Mouse (Mus musculus) myocyte (in vitro differentiated cells): ENCODE data around the gene Mcm5. TPM values are rescaled to one million over a fixed set of nuclear protein-coding genes. Genes with fewer than 3 reads are reported as not detected.

Experiments
- H3K27me3 ChIP-seq: one replicate; pipeline ENCODE4 v1.6.1; 2011; ENCODE audit not compliant: control insufficient read depth, insufficient read depth, insufficient read length
- H3K36me3 ChIP-seq: one replicate; pipeline ENCODE4 v1.6.1; 2011; ENCODE audit not compliant: control insufficient read depth, insufficient read depth
- H3K4me2 ChIP-seq: one replicate; pipeline ENCODE4 v1.6.1; 2011; ENCODE audit warnings: low read depth, control low read depth
- H3K4me3 ChIP-seq: one replicate; pipeline ENCODE4 v1.5.1; 2011; ENCODE audit warnings: mild to moderate bottlenecking, control low read depth, moderate library complexity
- H3K79me2 ChIP-seq: one replicate; pipeline ENCODE4 v1.6.1; 2011; ENCODE audit not compliant: control insufficient read depth, insufficient read depth
- H3ac ChIP-seq: one replicate; pipeline ENCODE4 v1.6.1; 2011; ENCODE audit not compliant: control insufficient read depth, insufficient read length
- CEBPB ChIP-seq: IDR thresholded peaks from 2 replicates; pipeline ENCODE4 v1.6.1; 2011; ENCODE audit warnings: mild to moderate bottlenecking, moderate library complexity; ENCODE audit not compliant: poor library complexity, insufficient read depth, severe bottlenecking
- E2F4 ChIP-seq: IDR thresholded peaks from one replicate; pipeline ENCODE4 v1.6.1; 2011; ENCODE audit warnings: mild to moderate bottlenecking, control low read depth, moderate library complexity; ENCODE audit not compliant: insufficient read depth
- MAX ChIP-seq: IDR thresholded peaks from one replicate; pipeline ENCODE4 v1.6.1; 2011; ENCODE audit warnings: low read depth, mild to moderate bottlenecking, control low read depth
- MYOD1 ChIP-seq, 3 experiments: IDR thresholded peaks; one replicate each; pipeline ENCODE4 v1.6.1; 2011; ENCODE audit warnings: control low read depth in 2 of 3, low read depth in 2 of 3, mild to moderate bottlenecking in 2 of 3, moderate library complexity in 1 of 3; ENCODE audit not compliant: insufficient read length in 2 of 3, control insufficient read depth in 1 of 3
- MYOG ChIP-seq, 3 experiments: IDR thresholded peaks; one replicate each; pipeline ENCODE4 v1.6.1; 2011; ENCODE audit warnings: control low read depth in 2 of 3, low read depth in 2 of 3, mild to moderate bottlenecking in 2 of 3; ENCODE audit not compliant: insufficient read length in 2 of 3, control insufficient read depth in 1 of 3, insufficient read depth in 1 of 3
- POLR2A ChIP-seq: IDR thresholded peaks from one replicate; pipeline ENCODE4 v1.6.1; 2011; ENCODE audit warnings: low read depth, mild to moderate bottlenecking, control low read depth, moderate library complexity; ENCODE audit not compliant: insufficient read length
- POLR2AphosphoS2 ChIP-seq: IDR thresholded peaks from one replicate; pipeline ENCODE4 v1.6.1; 2011; ENCODE audit warnings: low read depth, control low read depth; ENCODE audit not compliant: insufficient read length
- REST ChIP-seq: IDR thresholded peaks from one replicate; pipeline ENCODE4 v1.6.1; 2011; ENCODE audit warnings: mild to moderate bottlenecking, control low read depth, moderate library complexity; ENCODE audit not compliant: insufficient read depth, insufficient read length
- SRF ChIP-seq: IDR thresholded peaks from one replicate; pipeline ENCODE4 v1.6.1; 2011; ENCODE audit warnings: low read depth; ENCODE audit not compliant: control insufficient read depth, insufficient read length
- TCF12 ChIP-seq: IDR thresholded peaks from one replicate; pipeline ENCODE4 v1.6.1; 2011; ENCODE audit warnings: mild to moderate bottlenecking, control low read depth; ENCODE audit not compliant: poor library complexity, insufficient read depth, severe bottlenecking
- TCF3 ChIP-seq: IDR thresholded peaks from one replicate; pipeline ENCODE4 v1.6.1; 2011; ENCODE audit warnings: low read depth, control low read depth; ENCODE audit not compliant: insufficient read length
- USF1 ChIP-seq: IDR thresholded peaks from one replicate; pipeline ENCODE4 v1.6.1; 2011; ENCODE audit warnings: low read depth, mild to moderate bottlenecking, control low read depth, moderate library complexity
- polyA plus RNA-seq: library from polyadenylated mRNA; unstranded; fragments of >200 nt; fragmentation: generic; extraction: Trizol; gene quantifications from one replicate; pipeline ENCODE4 v1.2.1, GENCODE M21; 2012; ENCODE audit warnings: missing spikeins

Mcm5 gene
- polyA plus RNA-seq, 1 experiment, result 32.3 TPM

- Histone ChIP-seq H3K27me3 (no peaks in the 10 kb centered on the region), H3ac (no peak overlapping the region), H3K4me2 (no peak overlapping the region), H3K4me3 (no peak overlapping the region), H3K79me2 (no peaks in the 10 kb centered on the region), H3K36me3 (no peaks in the 10 kb centered on the region)
- TF ChIP-seq POLR2A (no peak), SRF (no peak), MAX (no peak), MYOD1 (IDR thresholded peaks at IDR 0.05; ENCODE audit: control insufficient read depth in 1 of 3, insufficient read length in 2 of 3, low read depth in 2 of 3) (no peak), MYOG (IDR thresholded peaks at IDR 0.05; ENCODE audit: control insufficient read depth in 1 of 3, insufficient read depth in 1 of 3, insufficient read length in 2 of 3, low read depth in 2 of 3) (no peak), CEBPB (no peak), USF1 (no peak), TCF12 (no peak), TCF3 (no peak), REST (no peak), E2F4 (no peak), POLR2AphosphoS2 (no peak)
Measured at GRCm38 (mm10) chr8:75087127-75087526, 22.2 kb upstream of the Mcm5 start.

- Histone ChIP-seq H3K36me3 (no peaks in the 10 kb centered on the region), H3K4me2 (peak overlapping the region; percentile 74), H3K27me3 (no peaks in the 10 kb centered on the region), H3K79me2 (peaks cover 7% of the 10 kb centered on the region), H3K4me3 (no peak overlapping the region), H3ac (no peak overlapping the region)
- TF ChIP-seq USF1 (no peak), TCF12 (no peak), POLR2A (no peak), TCF3 (no peak), MYOD1 (IDR thresholded peaks at IDR 0.05; ENCODE audit: control insufficient read depth in 1 of 3, insufficient read length in 2 of 3, low read depth in 2 of 3) (peak in 2 of 3 experiments; percentile 49 to 65), CEBPB (peak; percentile 64; the same call in 1 of the 2 replicates), MAX (no peak), POLR2AphosphoS2 (no peak), SRF (no peak), E2F4 (no peak), MYOG (IDR thresholded peaks at IDR 0.05; ENCODE audit: control insufficient read depth in 1 of 3, insufficient read depth in 1 of 3, insufficient read length in 2 of 3, low read depth in 2 of 3) (peak in 2 of 3 experiments; percentile 11 to 34), REST (no peak)
Measured at GRCm38 (mm10) chr8:75088989-75089881, 20.1 kb upstream of the Mcm5 start.

- Histone ChIP-seq H3K27me3 (no peaks in the 10 kb centered on the region), H3ac (no peak overlapping the region), H3K4me2 (no peak overlapping the region), H3K4me3 (no peak overlapping the region), H3K79me2 (peaks cover 22% of the 10 kb centered on the region), H3K36me3 (peaks cover 4% of the 10 kb centered on the region)
- TF ChIP-seq POLR2AphosphoS2 (no peak), TCF3 (no peak), SRF (no peak), REST (no peak), E2F4 (no peak), MAX (no peak), MYOD1 (IDR thresholded peaks at IDR 0.05; ENCODE audit: control insufficient read depth in 1 of 3, insufficient read length in 2 of 3, low read depth in 2 of 3) (no peak), CEBPB (no peak), USF1 (no peak), TCF12 (no peak), MYOG (IDR thresholded peaks at IDR 0.05; ENCODE audit: control insufficient read depth in 1 of 3, insufficient read depth in 1 of 3, insufficient read length in 2 of 3, low read depth in 2 of 3) (no peak), POLR2A (no peak)
Measured at GRCm38 (mm10) chr8:75090781-75091365, 18.5 kb upstream of the Mcm5 start.

- Histone ChIP-seq H3K27me3 (no peaks in the 10 kb centered on the region), H3K79me2 (peaks cover 26% of the 10 kb centered on the region), H3K4me3 (peak within 1 kb of the TSS; percentile 87), H3K36me3 (peaks cover 31% of the 10 kb centered on the region), H3ac (peak within 1 kb of the TSS; percentile 15), H3K4me2 (peak within 1 kb of the TSS; percentile 98)
- no peak for TF ChIP-seq SRF
- TF ChIP-seq TCF3, result peak; percentile 35
- TF ChIP-seq E2F4, result peak; percentile 29
- no peak for TF ChIP-seq MAX
- no peak for TF ChIP-seq REST
- no peak for TF ChIP-seq TCF12
- TF ChIP-seq MYOD1 (IDR thresholded peaks at IDR 0.05; ENCODE audit: control insufficient read depth in 1 of 3, insufficient read length in 2 of 3, low read depth in 2 of 3), result peak in 2 of 3 experiments; percentile 70 to 83
- TF ChIP-seq POLR2AphosphoS2, result peak; percentile 98
- TF ChIP-seq CEBPB, result peak; percentile 98
- TF ChIP-seq USF1, result peak; percentile 96
- TF ChIP-seq MYOG (IDR thresholded peaks at IDR 0.05; ENCODE audit: control insufficient read depth in 1 of 3, insufficient read depth in 1 of 3, insufficient read length in 2 of 3, low read depth in 2 of 3), result peak in 2 of 3 experiments; percentile 70 to 91
- peak; percentile 100 for TF ChIP-seq POLR2A
Measured at GRCm38 (mm10) chr8:75093399-75094156, 15.8 kb upstream of the Mcm5 start, which contains the start of gene Hmox1. Gene Hmox1 (plus strand): TSS chr8:75093621.
